25 mouse cellular contexts compared by ENCODE assay signal in genomic region chr7:37510933-37511675, GRCm38 (mm10).
DNase-seq lines count a peak whose midpoint lies in the region; ATAC-seq lines count a peak whose summit lies in the region.
"Had no signal": no experiment of that assay in that cellular context is flagged by ENCODE, and none has a peak within 500 bp of the region (broad histone marks: within the 10 kb centered on the region; RNA-seq: fewer than 3 reads in every experiment).

No protein-coding gene starts in this region.

- H3K27me3 ChIP-seq in forebrain, embryonic 10.5 days (ENCODE audit: poor library complexity, severe bottlenecking), result no peaks in the 10 kb centered on the region
- H3K27me3 ChIP-seq in forebrain, embryonic 12.5 days, result no peaks in the 10 kb centered on the region
- no peaks in the 10 kb centered on the region for H3K27me3 ChIP-seq in kidney, embryonic 16.5 days (ENCODE audit: insufficient read depth, low read length)
- no peaks in the 10 kb centered on the region for H3K27me3 ChIP-seq in midbrain, embryonic 10.5 days (ENCODE audit: low read depth, poor library complexity, severe bottlenecking)
- no peaks in the 10 kb centered on the region for H3K27me3 ChIP-seq in midbrain, embryonic 14.5 days (ENCODE audit: control insufficient read depth, insufficient read depth, low read length)
- H3K27me3 ChIP-seq: forebrain, embryonic 13.5 days; heart, embryonic 15.5 days; liver, embryonic 13.5 days had no signal

- H3K9me3 ChIP-seq in forebrain, embryonic 10.5 days, result no peaks in the 10 kb centered on the region
- no peaks in the 10 kb centered on the region for H3K9me3 ChIP-seq in forebrain, embryonic 12.5 days
- no peaks in the 10 kb centered on the region for H3K9me3 ChIP-seq in kidney, embryonic 16.5 days (ENCODE audit: low read length)
- H3K9me3 ChIP-seq in midbrain, embryonic 10.5 days (replicated peaks), result no peaks in the 10 kb centered on the region
- H3K9me3 ChIP-seq in midbrain, embryonic 14.5 days (ENCODE audit: control insufficient read depth, low read length), result no peaks in the 10 kb centered on the region
- H3K9me3 ChIP-seq: forebrain, embryonic 13.5 days; heart, embryonic 15.5 days; liver, embryonic 13.5 days had no signal

- WGBS in forebrain, embryonic 10.5 days, result 82% methylated on average over 8 of the region's 8 CpGs
- WGBS in forebrain, embryonic 12.5 days, result 82% methylated on average over 7 of the region's 8 CpGs
- 43% methylated on average over 8 of the region's 8 CpGs for WGBS in kidney, embryonic 16.5 days
- 83% methylated on average over 8 of the region's 8 CpGs for WGBS in midbrain, embryonic 10.5 days
- WGBS in midbrain, embryonic 14.5 days, result 83% methylated on average over 8 of the region's 8 CpGs

- H3K27ac ChIP-seq in forebrain, embryonic 10.5 days, result 0 out of 2 replicates have a peak overlapping the region, but pooled peaks have one; percentile 48
- no peak overlapping the region for H3K27ac ChIP-seq in forebrain, embryonic 12.5 days
- H3K27ac ChIP-seq in kidney, embryonic 16.5 days (ENCODE audit: low read length), result no peak overlapping the region
- 0 out of 2 replicates have a peak overlapping the region, but pooled peaks have one; percentile 3 for H3K27ac ChIP-seq in midbrain, embryonic 10.5 days (replicated peaks)
- no peak overlapping the region for H3K27ac ChIP-seq in midbrain, embryonic 14.5 days (replicated peaks; ENCODE audit: low read depth, low read length)
- H3K27ac ChIP-seq: forebrain, embryonic 13.5 days; heart, embryonic 15.5 days; liver, embryonic 13.5 days had no signal

- no peak overlapping the region for H3K4me2 ChIP-seq in forebrain, embryonic 12.5 days
- H3K4me2 ChIP-seq in kidney, embryonic 16.5 days (replicated peaks; ENCODE audit: low read depth, low read length), result no peak overlapping the region
- H3K4me2 ChIP-seq in midbrain, embryonic 14.5 days (ENCODE audit: low read length), result no peak overlapping the region
- H3K4me2 ChIP-seq: forebrain, embryonic 13.5 days; heart, embryonic 15.5 days; liver, embryonic 13.5 days; midbrain, embryonic 11.5 days had no signal

- DNase-seq in forebrain, embryonic 10.5 days (ENCODE audit: extremely low spot score, low spot score), result no peak
- DNase-seq in kidney, adult 11 months, result no peak
- DNase-seq in midbrain, embryonic 10.5 days (ENCODE audit: low spot score), result no peak
- no peak for DNase-seq in midbrain, embryonic 14.5 days
- DNase-seq in cerebellum, adult 8-10 months, result no peak
- DNase-seq: adrenal gland, adult 8-10 months; cerebellum, adult 2 months; cerebellum, postnatal 25 days; gastrocnemius, postnatal 10 days; kidney, adult 9 months; layer of hippocampus, postnatal 36 days; left cerebral cortex, postnatal 4 days; liver, embryonic 13.5 days; lung, adult 2 months; right cerebral cortex, adult 18-20 months; spleen, adult 18-20 months; thymus, postnatal 14 days had no signal

- H3K9ac ChIP-seq in forebrain, embryonic 12.5 days, result no peak overlapping the region
- H3K9ac ChIP-seq in kidney, embryonic 16.5 days (replicated peaks; ENCODE audit: low read length), result no peak overlapping the region
- H3K9ac ChIP-seq in midbrain, embryonic 14.5 days (replicated peaks; ENCODE audit: low read length), result no peak overlapping the region
- H3K9ac ChIP-seq: forebrain, embryonic 13.5 days; heart, embryonic 15.5 days; liver, embryonic 13.5 days had no signal

- H3K36me3 ChIP-seq in forebrain, embryonic 10.5 days (replicated peaks), result no peaks in the 10 kb centered on the region
- H3K36me3 ChIP-seq in forebrain, embryonic 12.5 days (replicated peaks), result no peaks in the 10 kb centered on the region
- H3K36me3 ChIP-seq in kidney, embryonic 16.5 days (ENCODE audit: insufficient read depth, low read length), result no peaks in the 10 kb centered on the region
- H3K36me3 ChIP-seq in midbrain, embryonic 10.5 days, result no peaks in the 10 kb centered on the region
- H3K36me3 ChIP-seq in midbrain, embryonic 14.5 days (ENCODE audit: control insufficient read depth, insufficient read depth, low read length), result no peaks in the 10 kb centered on the region
- H3K36me3 ChIP-seq: G1E; heart, embryonic 15.5 days; liver, embryonic 13.5 days had no signal

- ATAC-seq in forebrain, embryonic 12.5 days (ENCODE audit: low FRiP score), result no peak
- ATAC-seq in kidney, embryonic 16.5 days (ENCODE audit: low FRiP score, low TSS enrichment), result peak; percentile 24; the same call in 1 of the 2 replicates
- ATAC-seq in midbrain, embryonic 14.5 days (ENCODE audit: low FRiP score, low TSS enrichment), result no peak
- ATAC-seq: forebrain, embryonic 13.5 days; intestine, embryonic 16.5 days had no signal

- no peak overlapping the region for H3K4me3 ChIP-seq in forebrain, embryonic 10.5 days
- H3K4me3 ChIP-seq in forebrain, embryonic 12.5 days (replicated peaks), result no peak overlapping the region
- H3K4me3 ChIP-seq in kidney, embryonic 16.5 days (ENCODE audit: low read length), result no peak overlapping the region
- H3K4me3 ChIP-seq in midbrain, embryonic 10.5 days, result no peak overlapping the region
- H3K4me3 ChIP-seq in midbrain, embryonic 14.5 days (replicated peaks; ENCODE audit: low read depth, low read length), result no peak overlapping the region
- H3K4me3 ChIP-seq: erythroblast, embryonic 14.5 days; forebrain, embryonic 13.5 days; heart, embryonic 15.5 days; liver, embryonic 13.5 days had no signal

- H3K4me1 ChIP-seq in forebrain, embryonic 10.5 days, result peaks cover 32% of the 10 kb centered on the region
- H3K4me1 ChIP-seq in forebrain, embryonic 12.5 days, result peaks cover 44% of the 10 kb centered on the region
- 0 out of 2 replicates have a peak, but pooled peaks cover 6% of the 10 kb centered on the region for H3K4me1 ChIP-seq in kidney, embryonic 16.5 days (ENCODE audit: insufficient read depth, low read length)
- peaks cover 51% of the 10 kb centered on the region for H3K4me1 ChIP-seq in midbrain, embryonic 10.5 days
- peaks cover 56% of the 10 kb centered on the region for H3K4me1 ChIP-seq in midbrain, embryonic 14.5 days (ENCODE audit: control insufficient read depth, insufficient read depth, low read length)
- H3K4me1 ChIP-seq: heart, embryonic 15.5 days; liver, embryonic 13.5 days had no signal

Comparison
In these comparisons a context has a peak if more than half of its experiments do, and no peak if none do; other contexts are left out.
1. H3K27ac ChIP-seq: peak in forebrain, embryonic 10.5 days (single experiment) and midbrain, embryonic 10.5 days (single experiment); none in forebrain, embryonic 12.5 days (single experiment), kidney, embryonic 16.5 days (single experiment) and midbrain, embryonic 14.5 days (single experiment).